Mouse (Mus musculus): ENCODE results near the gene Slc3a2.

DNA sequence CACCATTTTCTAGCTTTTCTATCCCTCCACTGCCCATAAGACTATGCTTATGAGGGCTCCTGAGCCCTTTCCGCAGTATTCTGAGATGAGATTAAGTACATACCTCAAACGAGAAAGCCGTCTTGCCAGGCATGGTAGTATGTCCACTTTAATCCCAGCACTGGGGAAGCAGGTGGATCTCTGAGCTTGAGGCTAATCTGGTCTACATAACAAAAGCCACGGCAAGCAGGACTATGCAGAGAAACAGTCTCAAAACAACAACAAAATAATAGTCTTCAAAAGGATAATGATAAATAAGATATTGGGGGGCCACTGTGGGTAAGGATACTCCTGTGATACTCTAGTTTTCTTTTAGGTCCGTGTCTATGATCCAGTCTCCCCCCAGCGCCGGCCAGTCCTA lies 15.7 kb upstream of the Slc3a2 start:
- TF ChIP-seq BHLHE40 (IDR thresholded peaks at IDR 0.05; ENCODE audit: low read depth, low read length) (no peak), CTCF (conservative IDR thresholded peaks at IDR 0.05 in 1 of 2, IDR thresholded peaks at IDR 0.05 in 1 of 2; ENCODE audit: low read depth in 2 of 2, low read length in 2 of 2) (no peak), MYC (IDR thresholded peaks at IDR 0.05; ENCODE audit: low read depth, low read length) (no peak), POLR2A (IDR thresholded peaks at IDR 0.05; ENCODE audit: low read depth, low read length) (no peak), HCFC1 (IDR thresholded peaks at IDR 0.05; ENCODE audit: low read depth, low read length) (no peak), UBTF (IDR thresholded peaks at IDR 0.05; ENCODE audit: low read depth, low read length) (no peak), SIN3A (IDR thresholded peaks at IDR 0.05; ENCODE audit: low read length) (no peak), EP300 (IDR thresholded peaks at IDR 0.05; ENCODE audit: low read length) (no peak), CHD1 (IDR thresholded peaks at IDR 0.05; ENCODE audit: low read depth, low read length) (no peak), SMC3 (IDR thresholded peaks at IDR 0.05; ENCODE audit: low read depth, low read length) (no peak), USF2 (conservative IDR thresholded peaks at IDR 0.05; ENCODE audit: low read depth, low read length) (no peak), MAZ (IDR thresholded peaks at IDR 0.05; ENCODE audit: low read depth, low read length) (no peak)

Measured in CH12.LX (cell line).